ENCODE assay signal across 13 mouse cellular contexts in genomic region chr19:47387395-47387794, GRCm38 (mm10).
DNase-seq lines count a peak whose midpoint lies in the region; ATAC-seq and TF ChIP-seq lines count a peak whose summit lies in the region.
"Had no signal": no experiment of that assay in that cellular context is flagged by ENCODE, and none has a peak within 500 bp of the region (broad histone marks: within the 10 kb centered on the region; RNA-seq: fewer than 3 reads in every experiment).

No protein-coding gene starts in this region.

- no peaks in the 10 kb centered on the region for H3K9me3 ChIP-seq in liver, embryonic 12.5 days (replicated peaks)
- H3K9me3 ChIP-seq in heart, embryonic 13.5 days, result no peaks in the 10 kb centered on the region
- H3K9me3 ChIP-seq in limb, embryonic 14.5 days (ENCODE audit: control insufficient read depth, low read length), result no peaks in the 10 kb centered on the region
- no peaks in the 10 kb centered on the region for H3K9me3 ChIP-seq in stomach, embryonic 15.5 days

- no peak overlapping the region for H3K4me2 ChIP-seq in liver, embryonic 12.5 days
- peak overlapping the region; percentile 37 for H3K4me2 ChIP-seq in heart, embryonic 13.5 days
- H3K4me2 ChIP-seq in limb, embryonic 14.5 days (replicated peaks; ENCODE audit: low read depth, low read length, severe bottlenecking), result no peak overlapping the region
- no peak overlapping the region for H3K4me2 ChIP-seq in stomach, embryonic 15.5 days
- H3K4me2 ChIP-seq: hindbrain, embryonic 14.5 days had no signal

- DNase-seq in liver, result no peak
- DNase-seq in limb, embryonic 14.5 days (ENCODE audit: low spot score), result no peak
- no peak for DNase-seq in thymus, adult 18-20 months
- no peak for DNase-seq in ovary, postnatal 36 days (ENCODE audit: low spot score)
- DNase-seq in right cerebral cortex, postnatal 36 days (ENCODE audit: low spot score in 2 of 2), result no peak
- DNase-seq: adrenal gland, adult 2 months; cerebellum, adult 8-10 months; right cerebral cortex, adult 18-20 months had no signal

- H3K4me3 ChIP-seq in liver, embryonic 12.5 days, result no peak overlapping the region
- no peak overlapping the region for H3K4me3 ChIP-seq in heart, embryonic 13.5 days
- no peak overlapping the region for H3K4me3 ChIP-seq in limb, embryonic 14.5 days (replicated peaks; ENCODE audit: low read length)
- no peak overlapping the region for H3K4me3 ChIP-seq in stomach, embryonic 15.5 days (replicated peaks)

- no peaks in the 10 kb centered on the region for H3K36me3 ChIP-seq in liver, embryonic 12.5 days
- H3K36me3 ChIP-seq in heart, embryonic 13.5 days, result peaks cover 11% of the 10 kb centered on the region
- no peaks in the 10 kb centered on the region for H3K36me3 ChIP-seq in limb, embryonic 14.5 days (ENCODE audit: control insufficient read depth, insufficient read depth, low read length)
- H3K36me3 ChIP-seq in stomach, embryonic 15.5 days, result no peaks in the 10 kb centered on the region

- H3K9ac ChIP-seq in liver, embryonic 12.5 days, result 0 out of 2 replicates have a peak overlapping the region, but pooled peaks have one; percentile 10
- peak overlapping the region; percentile 65 for H3K9ac ChIP-seq in heart, embryonic 13.5 days
- no peak overlapping the region for H3K9ac ChIP-seq in limb, embryonic 14.5 days (ENCODE audit: low read depth, low read length, severe bottlenecking)
- no peak overlapping the region for H3K9ac ChIP-seq in stomach, embryonic 15.5 days
- H3K9ac ChIP-seq: hindbrain, embryonic 14.5 days had no signal

- H3K27me3 ChIP-seq in liver, embryonic 12.5 days (replicated peaks), result no peaks in the 10 kb centered on the region
- no peaks in the 10 kb centered on the region for H3K27me3 ChIP-seq in heart, embryonic 13.5 days (replicated peaks)
- no peaks in the 10 kb centered on the region for H3K27me3 ChIP-seq in limb, embryonic 14.5 days (ENCODE audit: control insufficient read depth, insufficient read depth, low read length)
- no peaks in the 10 kb centered on the region for H3K27me3 ChIP-seq in stomach, embryonic 15.5 days (replicated peaks)

- peak overlapping the region; percentile 90 for H3K27ac ChIP-seq in liver, embryonic 12.5 days
- H3K27ac ChIP-seq in heart, embryonic 13.5 days (replicated peaks), result peak overlapping the region; percentile 93
- H3K27ac ChIP-seq in limb, embryonic 14.5 days (replicated peaks; ENCODE audit: low read depth, low read length), result peak overlapping the region; percentile 29; the same call in 1 of the 2 replicates
- peak overlapping the region; percentile 42 for H3K27ac ChIP-seq in stomach, embryonic 15.5 days
- H3K27ac ChIP-seq: hindbrain, embryonic 14.5 days had no signal

- TF ChIP-seq POLR2A in limb, embryonic 14.5 days (IDR thresholded peaks at IDR 0.05; ENCODE audit: borderline replicate concordance, extremely low read depth, insufficient read depth, insufficient read length), result no peak

- 57% methylated on average over 6 of the region's 6 CpGs for WGBS in liver, embryonic 12.5 days (ENCODE audit: insufficient replicate concordance)
- 8% methylated on average over 6 of the region's 6 CpGs for WGBS in heart, embryonic 13.5 days
- WGBS in limb, embryonic 14.5 days, result 43% methylated on average over 6 of the region's 6 CpGs
- WGBS in stomach, embryonic 15.5 days, result 26% methylated on average over 6 of the region's 6 CpGs

- no peak for ATAC-seq in liver, embryonic 12.5 days
- ATAC-seq in heart, embryonic 13.5 days (ENCODE audit: extremely low read depth, insufficient number of reproducible peaks, low FRiP score, low TSS enrichment), result no peak
- ATAC-seq in limb, embryonic 14.5 days (ENCODE audit: low FRiP score, low read depth), result no peak
- ATAC-seq in stomach, embryonic 15.5 days (ENCODE audit: insufficient read depth, low FRiP score, low read depth), result no peak
- ATAC-seq: midbrain, embryonic 16.5 days had no signal

- H3K4me1 ChIP-seq in liver, embryonic 12.5 days, result peaks cover 76% of the 10 kb centered on the region
- H3K4me1 ChIP-seq in heart, embryonic 13.5 days, result peaks cover 45% of the 10 kb centered on the region
- peaks cover 9% of the 10 kb centered on the region; the same call in 1 of the 2 replicates for H3K4me1 ChIP-seq in limb, embryonic 14.5 days (ENCODE audit: control insufficient read depth, insufficient read depth, low read length)
- peaks cover 22% of the 10 kb centered on the region; the same call in 1 of the 2 replicates for H3K4me1 ChIP-seq in stomach, embryonic 15.5 days

Comparison
In these comparisons a context has a peak if more than half of its experiments do, and no peak if none do; other contexts are left out.
1. H3K27ac ChIP-seq: peak in every context shown above with its lines; median percentile 93 in heart, embryonic 13.5 days; 90 in liver, embryonic 12.5 days; 42 in stomach, embryonic 15.5 days; 29 in limb, embryonic 14.5 days.
2. H3K9ac ChIP-seq: peak in liver, embryonic 12.5 days (single experiment) and heart, embryonic 13.5 days (single experiment); none in limb, embryonic 14.5 days (single experiment) and stomach, embryonic 15.5 days (single experiment).